Mouse (Mus musculus) forebrain, embryonic 14.5 days (tissue): ENCODE measurements around the gene Vtcn1. TPM values are rescaled to one million over a fixed set of nuclear protein-coding genes. Genes with fewer than 3 reads are reported as not detected.

ENCODE experiments used
- ATAC-seq: fragments of 200-750 bp; cut with Nextera tagmentation; 2 replicates; pipeline ENCODE4 v1.8.0; 2017; ENCODE audit warnings: mild to moderate bottlenecking, moderate library complexity
- DNase-seq: peaks from one replicate; pipeline ENCODE4 v3.0.0-alpha.2; 2015; ENCODE audit warnings: low spot score
- H3K27ac ChIP-seq: fragments of 300-500 bp; sonication (generic); 2 replicates; pipeline ENCODE4 v1.5.1; 2014; ENCODE audit warnings: low read depth, mild to moderate bottlenecking, control low read depth, low read length, moderate library complexity
- H3K27me3 ChIP-seq: fragments of 300-500 bp; sonication (generic); replicated peaks from 2 replicates; pipeline ENCODE4 v1.6.1; 2014; ENCODE audit warnings: low read length, control low read depth, mixed read lengths; ENCODE audit not compliant: control insufficient read depth, insufficient read depth
- H3K36me3 ChIP-seq: fragments of 300-500 bp; sonication (generic); 2 replicates; pipeline ENCODE4 v1.6.1; 2014; ENCODE audit warnings: low read length, control low read depth; ENCODE audit not compliant: control insufficient read depth, insufficient read depth
- H3K4me1 ChIP-seq: fragments of 300-500 bp; sonication (generic); 2 replicates; pipeline ENCODE4 v1.6.1; 2014; ENCODE audit warnings: antibody characterized with exemption, low read length, control low read depth; ENCODE audit not compliant: control insufficient read depth, insufficient read depth
- H3K4me2 ChIP-seq: fragments of 300-500 bp; sonication (generic); 2 replicates; pipeline ENCODE4 v1.6.1; 2014; ENCODE audit warnings: mild to moderate bottlenecking, control low read depth, low read length
- H3K4me3 ChIP-seq: fragments of 300-500 bp; sonication (generic); 2 replicates; pipeline ENCODE4 v1.5.1; 2014; ENCODE audit warnings: low read depth, low read length, control low read depth
- H3K9ac ChIP-seq: fragments of 300-500 bp; sonication (generic); 2 replicates; pipeline ENCODE4 v1.6.1; 2014; ENCODE audit warnings: mild to moderate bottlenecking, low read length, control low read depth, moderate library complexity
- H3K9me3 ChIP-seq: fragments of 300-500 bp; sonication (generic); replicated peaks from 2 replicates; pipeline ENCODE4 v1.6.1; 2016; ENCODE audit warnings: low read length, control low read depth, mixed read lengths; ENCODE audit not compliant: control insufficient read depth
- WGBS: fragments of 180-500 bp; shearing (Covaris S2); extraction: QIAGEN DNeasy Blood & Tissue Kit; methylation state at CpG from one replicate; pipeline ENCODE4 v1.1.7; 2014; 5-methylcytosine and 5-hydroxymethylcytosine counted together
- polyA plus RNA-seq: library from polyadenylated mRNA; unstranded; fragments of >200 nt; fragmentation: Nextera tagmentation; extraction: Ambion mirVana; gene quantifications from 2 replicates; pipeline ENCODE4 v1.2.1, GENCODE M21; 2014

Gene Vtcn1
- polyA plus RNA-seq: not detected in 2 replicates

- H3K36me3 ChIP-seq: no peaks in the 10 kb centered on the region
- H3K9me3 ChIP-seq: no peaks in the 10 kb centered on the region
- no peaks in the 10 kb centered on the region for H3K27me3 ChIP-seq
- ATAC-seq (no peak), DNase-seq (no peak)
- H3K9ac ChIP-seq: no peak within 1 kb of the TSS
- no peak within 1 kb of the TSS for H3K27ac ChIP-seq
- no peak within 1 kb of the TSS for H3K4me3 ChIP-seq
- WGBS: 55% methylated on average over 6 of the region's 6 CpGs
- H3K4me1 ChIP-seq: no peaks in the 10 kb centered on the region
- H3K4me2 ChIP-seq: no peak within 1 kb of the TSS
These were observed at the start of gene Vtcn1 for GRCm38 (mm10) chr3:100825225-100825965. TSS of gene Vtcn1 (plus strand) at chr3:100825459.

GRCm38 (mm10) chr3:100776967-100777366 is 48.3 kb upstream of the Vtcn1 start:
- no peaks in the 10 kb centered on the region for H3K36me3 ChIP-seq
- H3K4me2 ChIP-seq: no peak overlapping the region
- ATAC-seq (no peak), DNase-seq (no peak)
- no peaks in the 10 kb centered on the region for H3K9me3 ChIP-seq
- no peaks in the 10 kb centered on the region for H3K27me3 ChIP-seq
- 75% methylated on average over 6 of the region's 6 CpGs for WGBS
- H3K4me3 ChIP-seq: no peak overlapping the region
- no peaks in the 10 kb centered on the region for H3K4me1 ChIP-seq
- H3K27ac ChIP-seq: no peak overlapping the region
- no peak overlapping the region for H3K9ac ChIP-seq

DNA sequence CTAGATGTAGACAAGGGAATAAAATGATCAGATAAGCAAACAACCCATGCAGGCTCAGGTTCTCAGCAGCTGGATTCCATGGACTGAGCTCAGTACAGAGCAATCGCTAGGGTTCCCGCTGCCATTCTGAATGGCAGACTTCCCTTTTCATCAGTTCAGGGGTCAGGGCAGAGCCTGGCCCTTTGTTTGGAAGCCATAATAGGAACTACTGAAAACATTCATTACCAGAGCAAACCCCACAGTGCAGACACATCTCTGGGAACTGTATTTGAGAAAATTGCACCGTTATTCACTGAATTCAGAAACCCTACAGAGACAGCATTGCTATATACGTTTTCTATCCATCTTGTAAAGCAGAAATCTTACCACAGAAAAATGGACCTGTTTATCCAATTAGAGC is 47.7 kb upstream of the Vtcn1 start:
- Histone ChIP-seq H3K27me3 (no peaks in the 10 kb centered on the region), H3K27ac (no peak overlapping the region), H3K4me1 (no peaks in the 10 kb centered on the region), H3K9ac (no peak overlapping the region), H3K36me3 (no peaks in the 10 kb centered on the region), H3K4me3 (no peak overlapping the region), H3K4me2 (no peak overlapping the region), H3K9me3 (no peaks in the 10 kb centered on the region)
- ATAC-seq (no peak), DNase-seq (peak; percentile 21)
- WGBS: 7% methylated on average over 4 of the region's 4 CpGs

DNA sequence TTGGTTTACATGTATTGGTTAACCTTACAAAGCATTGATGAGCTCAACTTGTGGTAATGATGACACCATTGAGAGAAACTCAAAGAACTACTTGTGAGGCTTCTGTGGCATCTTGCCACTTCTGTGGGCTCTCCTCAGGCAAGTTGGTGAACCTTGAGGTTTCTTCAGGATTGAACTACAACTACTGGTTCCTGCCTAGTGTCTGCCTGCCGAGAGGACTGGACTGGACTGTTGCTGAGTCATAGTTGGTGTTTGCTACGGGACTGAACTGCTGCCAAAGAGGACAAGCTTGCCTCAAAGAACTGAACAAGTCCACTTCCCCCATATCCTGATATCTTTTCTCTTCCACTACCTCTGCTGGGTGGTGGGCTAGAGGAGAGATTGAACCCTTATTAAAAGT is 39.2 kb upstream of the Vtcn1 start:
- WGBS: 88% methylated on average over 2 of the region's 2 CpGs
- Histone ChIP-seq H3K36me3 (no peaks in the 10 kb centered on the region), H3K4me1 (no peaks in the 10 kb centered on the region), H3K4me3 (no peak overlapping the region), H3K4me2 (no peak overlapping the region), H3K27ac (no peak overlapping the region), H3K9ac (no peak overlapping the region), H3K27me3 (no peaks in the 10 kb centered on the region), H3K9me3 (no peaks in the 10 kb centered on the region)
- no peak for ATAC-seq
- no peak for DNase-seq

- Histone ChIP-seq H3K4me1 (no peaks in the 10 kb centered on the region), H3K27me3 (no peaks in the 10 kb centered on the region), H3K4me2 (no peak overlapping the region), H3K27ac (no peak overlapping the region), H3K36me3 (no peaks in the 10 kb centered on the region), H3K4me3 (no peak overlapping the region), H3K9ac (no peak overlapping the region), H3K9me3 (no peaks in the 10 kb centered on the region)
- DNase-seq (no peak), ATAC-seq (no peak)
- 88% methylated on average over 3 of the region's 3 CpGs for WGBS
These were observed 33.6 kb upstream of the Vtcn1 start for GRCm38 (mm10) chr3:100791670-100792069.

DNA sequence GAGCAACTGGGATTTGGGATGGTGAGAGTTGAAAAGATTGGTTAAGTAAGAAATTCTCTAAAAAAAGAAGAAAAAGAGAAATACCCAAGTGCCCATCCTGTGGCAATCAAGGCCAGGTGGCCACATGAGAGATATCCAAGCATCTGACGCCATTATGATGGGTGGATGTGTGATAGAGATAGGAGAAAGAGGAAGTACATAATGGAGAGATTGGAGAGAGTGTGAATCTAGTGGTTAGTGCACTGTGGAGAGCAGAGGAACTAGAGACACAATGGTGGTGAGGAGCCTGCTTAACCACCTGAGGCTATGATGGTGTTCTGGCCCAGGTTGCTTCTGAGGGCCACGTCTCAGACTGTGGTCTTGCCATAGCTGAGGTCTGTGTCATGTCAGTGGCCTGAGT is 31.9 kb upstream of the Vtcn1 start:
- H3K27ac ChIP-seq: no peak overlapping the region

DNA sequence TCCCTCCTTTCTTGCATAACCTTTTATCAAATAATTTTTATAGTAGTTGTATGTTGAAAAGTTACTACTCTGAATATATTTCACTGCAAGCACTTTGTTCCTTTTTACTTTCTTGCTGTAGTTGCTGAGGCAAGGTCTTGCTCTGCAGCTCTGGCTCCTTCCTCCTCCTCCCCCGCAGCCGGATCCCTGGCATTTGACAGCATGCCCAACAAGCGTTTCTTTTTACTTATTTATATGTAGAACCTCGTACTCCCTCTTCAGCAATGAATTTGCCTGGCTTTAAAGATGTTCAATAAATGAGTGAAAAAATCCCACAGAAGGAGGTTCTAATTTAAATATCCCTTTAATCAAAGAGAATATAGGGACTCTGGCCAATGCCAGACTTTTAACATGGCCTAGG is 28.7 kb upstream of the Vtcn1 start:
- Histone ChIP-seq H3K27ac (no peak overlapping the region), H3K9me3 (no peaks in the 10 kb centered on the region), H3K4me3 (no peak overlapping the region), H3K36me3 (no peaks in the 10 kb centered on the region), H3K27me3 (no peaks in the 10 kb centered on the region), H3K9ac (no peak overlapping the region), H3K4me1 (no peaks in the 10 kb centered on the region), H3K4me2 (no peak overlapping the region)
- 53% methylated on average over 4 of the region's 4 CpGs for WGBS
- DNase-seq (no peak), ATAC-seq (no peak)

More for the DNA sequence above, 31.9 kb upstream of the Vtcn1 start:
- H3K27me3 ChIP-seq: no peaks in the 10 kb centered on the region
- no peak overlapping the region for H3K9ac ChIP-seq
- H3K4me2 ChIP-seq: no peak overlapping the region
- 90% methylated on average over 2 of the region's 2 CpGs for WGBS
- H3K4me1 ChIP-seq: no peaks in the 10 kb centered on the region
- no peaks in the 10 kb centered on the region for H3K36me3 ChIP-seq
- no peak overlapping the region for H3K4me3 ChIP-seq
- ATAC-seq (no peak), DNase-seq (no peak)
- H3K9me3 ChIP-seq: no peaks in the 10 kb centered on the region

DNA sequence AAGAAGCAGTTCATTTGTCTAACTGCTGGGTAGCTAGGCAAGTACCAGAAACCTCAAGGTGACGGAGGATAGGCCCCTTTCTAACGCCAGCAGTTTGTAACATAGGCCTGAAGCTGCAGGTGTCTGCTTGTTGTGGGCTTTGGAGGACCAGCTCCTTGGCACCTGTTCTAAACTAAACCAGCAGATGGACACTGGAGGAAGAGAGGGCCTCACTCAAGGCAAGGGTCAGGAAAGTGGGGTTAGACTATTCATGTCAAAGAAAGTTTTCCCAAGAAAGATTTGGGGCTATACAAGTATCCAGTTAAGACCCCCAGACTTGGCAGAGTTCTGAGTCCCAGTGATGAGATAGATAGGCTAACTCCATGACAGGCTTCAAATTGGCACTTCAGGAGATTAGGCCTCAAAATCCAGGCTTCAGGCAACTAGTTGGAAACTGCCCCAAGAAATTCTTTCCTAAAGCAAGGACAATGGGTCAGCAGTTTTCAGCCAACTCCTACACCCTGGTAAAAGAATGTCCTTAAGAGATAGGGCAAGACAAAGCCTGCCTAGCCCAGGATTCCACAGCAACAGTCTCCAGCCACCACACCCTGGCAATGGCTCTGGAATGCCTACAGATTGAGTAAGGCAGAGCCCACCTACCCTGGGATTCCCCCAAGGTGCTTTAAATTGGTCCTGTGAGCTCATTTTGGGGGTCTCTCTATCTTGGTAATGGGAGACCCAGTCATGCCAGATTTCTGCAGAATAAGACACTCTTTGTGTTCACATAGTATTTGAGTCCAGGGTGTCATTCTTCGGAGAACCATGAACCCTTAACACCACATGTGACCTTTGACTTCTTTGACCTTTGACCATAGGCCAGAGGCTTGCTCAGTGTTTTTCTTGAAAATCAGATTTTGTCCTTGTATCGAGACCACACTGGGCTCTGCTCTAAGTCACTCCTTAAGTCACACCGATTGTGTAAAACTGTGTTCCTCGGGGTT is 27.8 kb upstream of the Vtcn1 start:
- no peak overlapping the region for H3K4me3 ChIP-seq
- 85% methylated on average over 6 of the region's 6 CpGs for WGBS
- no peaks in the 10 kb centered on the region for H3K9me3 ChIP-seq
- no peaks in the 10 kb centered on the region for H3K36me3 ChIP-seq
- H3K27ac ChIP-seq: no peak overlapping the region
- DNase-seq (no peak), ATAC-seq (no peak)
- H3K27me3 ChIP-seq: no peaks in the 10 kb centered on the region
- H3K9ac ChIP-seq: no peak overlapping the region
- no peak overlapping the region for H3K4me2 ChIP-seq
- no peaks in the 10 kb centered on the region for H3K4me1 ChIP-seq
